Mouse (Mus musculus) thymus, postnatal 36 days (tissue): ENCODE data around the gene Pimreg.

Source experiments
- DNase-seq, 2 experiments: peaks; one replicate each; pipeline ENCODE4 v3.0.0; 2022; ENCODE audit warnings: mixed read lengths in 2 of 2

Gene Pimreg

DNA sequence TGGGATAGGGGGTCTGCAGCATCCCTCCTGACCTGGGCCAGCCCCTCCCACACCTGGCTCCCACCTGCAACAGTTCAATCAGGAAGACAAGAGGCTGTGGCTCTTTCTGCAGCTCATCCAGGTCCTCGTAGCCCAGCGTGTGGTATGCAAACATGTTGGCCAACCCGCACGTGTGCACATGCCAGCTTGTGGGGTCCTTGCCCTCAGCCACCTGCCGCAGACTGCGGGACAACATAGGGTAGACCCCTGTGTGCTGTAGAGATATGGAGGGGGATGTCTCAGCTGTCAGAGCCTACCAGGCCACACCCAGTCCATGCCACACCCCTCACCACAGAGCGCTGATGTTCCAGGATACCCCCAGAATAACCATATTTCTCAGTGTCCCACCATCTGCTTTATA lies 10.5 kb upstream of the Pimreg start:
- DNase-seq: no peak

DNA sequence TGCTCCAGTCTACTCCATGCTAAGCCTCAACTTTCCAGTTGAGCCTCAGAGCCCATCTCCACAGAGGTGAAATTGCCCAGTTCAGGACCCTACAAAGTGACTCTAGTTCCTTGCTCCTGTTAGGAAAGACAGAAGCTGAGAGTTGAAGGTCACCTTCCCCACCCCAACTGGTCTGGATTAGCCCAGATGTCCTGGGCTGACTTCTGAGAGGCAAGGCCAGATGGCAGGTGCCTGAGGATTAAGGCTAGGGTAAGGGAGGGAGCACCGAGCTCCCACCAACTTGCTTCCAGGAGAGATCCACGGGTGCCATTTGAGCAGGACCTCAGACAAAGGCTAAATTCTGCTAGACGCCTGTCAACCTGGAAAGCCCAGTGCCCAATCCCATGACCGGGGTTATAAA lies 9.7 kb upstream of the Pimreg start:
- DNase-seq: no peak

DNA sequence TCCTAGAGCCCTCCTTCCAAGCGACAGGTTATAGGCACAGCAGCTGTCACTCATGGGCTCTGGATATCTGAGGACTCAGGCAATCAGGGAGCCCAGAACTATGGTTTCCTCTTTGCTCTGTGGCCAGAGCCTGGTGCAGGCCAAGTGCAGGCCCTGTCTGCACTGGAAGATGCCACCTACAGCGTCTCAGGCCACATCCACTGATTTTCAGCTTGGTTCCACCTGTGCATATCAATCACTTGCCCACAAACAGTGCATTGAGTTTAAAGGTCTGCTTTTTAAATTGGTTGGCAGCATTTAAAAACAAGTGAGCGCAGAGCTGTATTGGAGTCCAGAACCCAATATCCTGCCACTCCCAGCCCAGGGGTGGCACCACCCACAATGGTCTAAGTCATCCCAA lies 9.2 kb upstream of the Pimreg start:
- no peak for DNase-seq

DNA sequence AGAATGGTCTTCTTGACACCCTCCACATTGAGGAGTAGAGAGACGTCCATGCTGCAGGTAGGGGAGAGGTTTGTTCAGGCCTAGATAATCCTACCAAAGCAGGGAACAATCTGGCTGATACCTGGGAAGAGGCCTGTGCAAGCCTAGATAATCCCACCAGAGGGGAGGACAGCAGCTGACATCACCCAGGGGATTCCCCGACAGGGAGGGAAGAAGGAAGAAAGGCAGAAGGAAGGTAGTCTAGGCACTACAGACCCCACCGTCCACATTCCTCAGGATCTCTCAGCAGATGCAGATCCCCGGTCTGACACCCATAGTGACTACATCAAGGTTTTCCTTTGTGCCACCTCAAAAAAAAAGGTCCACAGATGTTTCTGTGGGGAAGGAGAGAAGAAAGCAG lies 4.4 kb upstream of the Pimreg start, which contains the start of gene Aipl1:
Aipl1 (minus strand) TSS at position 101 of the 400 bp plus-strand sequence.
- no peak for DNase-seq

DNA sequence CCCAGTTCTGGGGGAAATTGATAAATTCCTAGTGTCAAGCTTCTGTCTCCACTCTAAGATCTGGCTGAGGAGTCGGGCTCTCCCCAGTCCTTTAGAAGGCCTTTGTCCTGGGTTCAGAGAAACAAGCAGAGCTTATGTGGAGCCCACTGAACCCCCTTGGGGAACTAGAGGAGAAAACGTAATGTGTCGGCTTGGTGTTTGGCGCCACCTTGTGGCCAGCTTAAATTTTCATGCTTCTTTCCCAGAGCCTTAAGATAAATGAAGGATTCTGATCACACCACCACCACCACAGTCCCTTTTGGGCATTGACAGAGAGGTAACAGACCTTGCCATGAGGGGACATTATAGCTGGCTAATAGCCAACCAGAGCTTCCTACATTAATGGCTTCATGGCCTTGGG lies 3.8 kb upstream of the Pimreg start:
- DNase-seq: peak; percentile 55 to 70

DNA sequence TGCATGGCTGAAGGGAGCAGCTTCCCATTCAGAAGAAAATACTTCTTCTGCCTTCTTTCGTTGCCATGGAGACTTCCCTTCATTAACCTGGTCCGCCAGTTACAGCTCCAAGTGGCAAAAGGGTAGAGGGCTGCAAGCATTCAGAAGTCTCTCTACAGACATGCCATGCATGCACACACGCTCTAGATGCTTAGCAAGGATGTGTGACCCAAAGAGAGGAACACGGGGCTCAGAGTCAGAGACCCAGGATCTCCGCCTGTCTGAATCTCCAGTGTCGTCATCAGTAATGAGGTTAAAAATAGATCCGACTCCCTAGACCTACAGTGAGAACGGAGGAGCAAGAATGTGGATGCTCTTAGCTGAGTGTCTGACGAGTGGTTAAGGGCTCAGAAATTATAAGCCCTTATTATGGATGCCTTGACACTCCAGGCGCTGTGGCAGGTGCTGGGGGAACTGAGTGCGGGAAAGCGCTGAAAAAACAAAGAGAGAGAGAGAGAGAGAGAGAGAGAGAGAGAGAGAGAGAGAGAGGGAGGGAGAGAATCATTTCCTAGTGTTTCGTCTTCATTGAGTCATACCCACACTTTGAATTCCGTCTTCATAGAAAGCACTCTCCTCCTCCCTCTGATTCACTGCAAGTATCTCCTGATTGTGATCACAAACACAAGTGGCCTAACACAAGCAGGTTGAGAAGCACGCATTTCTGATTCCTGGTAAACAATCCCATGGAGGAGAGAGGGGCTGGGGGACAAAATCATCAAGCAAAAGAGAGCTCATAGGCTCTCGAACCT lies 2.0 kb upstream of the Pimreg start:
- DNase-seq: no peak

DNA sequence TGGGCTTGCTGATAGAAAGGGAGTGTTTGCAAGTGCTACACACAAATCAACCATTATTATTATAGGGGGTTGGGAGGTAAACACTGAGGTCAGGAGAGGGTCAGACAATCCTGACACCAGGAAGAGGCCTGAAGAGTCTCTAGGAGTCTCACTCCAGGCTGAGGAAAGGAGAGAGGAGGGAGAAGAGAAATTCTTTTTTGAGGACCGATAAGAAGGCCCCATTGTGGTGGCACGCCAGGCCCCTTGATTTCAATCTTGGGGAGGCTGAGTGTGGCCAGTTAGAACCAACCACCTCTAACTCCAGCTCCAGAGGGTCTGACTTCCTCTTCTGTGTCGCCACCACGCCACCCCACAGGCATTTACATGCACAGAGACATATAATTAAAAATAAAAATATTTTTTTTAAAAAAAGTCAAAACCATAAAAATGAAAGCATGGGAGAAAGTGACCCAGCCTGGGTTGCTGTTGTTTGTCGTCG lies 503 bp upstream of the Pimreg start:
- no peak for DNase-seq

DNA sequence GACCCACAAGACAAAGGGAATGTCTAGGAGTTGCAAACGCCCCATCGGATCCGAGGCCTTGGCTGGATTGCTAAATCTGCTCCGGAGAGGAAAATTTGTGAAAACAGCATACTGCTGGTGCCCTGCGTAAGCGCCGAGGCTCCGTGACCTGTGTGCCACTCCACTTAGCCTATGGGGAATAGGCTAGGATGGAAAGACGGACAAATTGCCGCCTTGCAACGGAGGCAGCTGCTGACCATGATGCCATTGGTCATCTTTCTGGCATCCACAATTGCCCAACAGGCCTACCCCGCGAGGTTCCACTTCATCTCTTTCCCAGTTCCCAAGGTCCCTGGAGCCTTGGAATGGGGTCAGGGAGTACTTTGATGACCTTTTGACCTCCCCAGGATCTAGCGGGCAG lies 799 bp downstream of the Pimreg start:
- no peak for DNase-seq

DNA sequence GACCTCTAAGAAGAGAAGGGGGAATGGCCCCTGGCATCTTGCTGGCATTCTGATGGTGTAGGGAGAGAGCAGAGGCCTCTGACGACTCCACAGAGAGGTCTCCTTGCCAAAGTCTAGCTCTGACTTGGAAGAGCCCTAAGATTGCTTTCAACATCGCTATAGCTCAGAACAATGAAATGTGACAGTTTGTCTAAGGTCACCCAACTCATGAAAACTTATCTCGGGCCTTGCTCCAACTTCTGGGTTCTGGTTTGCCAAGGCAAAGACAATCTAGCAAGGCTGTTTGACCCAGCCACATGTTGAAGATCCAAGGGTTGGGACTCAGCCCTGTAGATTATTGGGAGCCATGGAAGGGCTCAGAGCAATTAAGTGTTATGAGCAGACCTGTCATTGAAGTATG lies 2.4 kb downstream of the Pimreg start:
- DNase-seq: no peak

DNA sequence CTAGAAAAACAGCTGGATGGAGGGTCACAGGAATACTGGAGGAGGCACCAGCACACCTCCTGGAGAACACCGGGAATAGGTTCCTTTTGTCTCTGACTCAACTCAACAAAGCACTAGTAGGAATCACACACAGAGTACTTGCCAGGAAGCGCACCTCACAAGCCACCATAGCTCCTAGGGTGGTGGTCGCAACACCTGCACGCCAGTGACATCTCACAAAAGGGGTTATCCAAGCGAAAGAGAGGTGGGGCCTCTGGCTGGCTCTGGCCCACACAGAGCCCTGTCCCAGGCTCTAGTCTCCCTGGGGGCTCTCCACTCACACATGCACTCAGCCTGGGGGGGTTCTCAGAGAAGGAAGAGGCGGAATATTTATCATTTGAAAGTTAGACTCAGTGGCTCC lies 6.9 kb downstream of the Pimreg start:
- no peak for DNase-seq

DNA sequence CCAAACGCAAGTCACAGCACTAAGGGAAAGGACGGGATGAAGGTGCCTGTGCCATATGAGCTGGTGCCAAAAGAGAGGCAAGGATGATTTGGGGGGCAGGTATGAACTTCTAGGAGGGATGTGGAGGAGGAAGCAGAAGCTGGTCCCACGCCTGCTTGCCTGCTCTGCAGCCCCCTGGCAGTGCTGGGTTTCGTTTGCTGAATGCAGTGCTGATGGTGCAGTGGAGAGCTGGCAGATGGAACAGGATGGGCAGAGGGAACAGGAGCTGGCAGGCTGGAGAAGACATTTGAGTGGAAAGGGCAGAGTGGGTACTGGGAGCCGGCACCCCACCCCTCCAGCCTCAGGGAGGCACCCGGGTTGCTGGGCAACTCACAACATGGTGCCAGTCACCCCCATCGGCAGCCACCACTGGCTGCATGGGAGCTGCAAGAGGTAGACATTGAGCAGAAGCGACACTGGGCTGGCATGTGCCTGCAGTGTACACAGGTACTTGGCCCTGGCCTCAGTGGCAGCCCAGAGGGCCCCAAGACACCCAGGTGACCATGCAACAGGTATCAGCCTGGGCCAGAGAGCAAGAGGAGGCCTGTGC lies 7.4 kb downstream of the Pimreg start:
- no peak for DNase-seq

DNA sequence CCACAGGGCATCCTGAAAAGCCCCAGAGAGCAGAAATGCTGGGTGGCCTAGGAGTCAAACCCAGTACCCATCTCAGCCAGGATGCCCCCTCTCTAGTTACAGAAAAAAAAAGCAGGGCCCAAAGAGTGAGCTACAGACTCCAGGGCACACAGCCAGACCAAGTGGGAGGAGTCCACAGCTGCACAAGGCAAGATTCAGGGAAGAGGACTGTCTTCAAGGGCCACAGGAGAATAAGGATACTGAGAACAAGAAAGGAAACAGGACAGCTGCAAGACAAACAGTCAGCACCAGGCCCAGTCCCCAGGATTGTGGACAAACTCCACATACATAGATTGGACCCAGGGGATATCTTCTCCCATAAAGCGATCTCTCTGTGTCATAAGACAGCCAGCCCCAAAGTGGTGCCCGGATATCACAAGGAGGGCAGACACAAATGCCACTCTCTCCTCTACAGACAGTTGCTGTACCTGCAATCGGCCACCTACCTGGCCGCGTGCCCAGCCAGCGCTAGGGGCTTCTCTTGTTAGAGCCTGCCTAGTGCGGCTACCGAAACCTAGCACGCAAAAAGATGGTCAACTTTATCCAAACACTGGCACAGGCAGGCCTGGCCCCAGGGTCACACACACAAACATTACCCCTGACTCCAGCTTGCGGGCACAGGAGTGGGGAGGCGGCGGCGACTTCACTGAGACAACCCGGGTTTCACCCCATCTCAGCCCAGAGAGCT lies 8.5 kb downstream of the Pimreg start:
- DNase-seq: no peak

DNA sequence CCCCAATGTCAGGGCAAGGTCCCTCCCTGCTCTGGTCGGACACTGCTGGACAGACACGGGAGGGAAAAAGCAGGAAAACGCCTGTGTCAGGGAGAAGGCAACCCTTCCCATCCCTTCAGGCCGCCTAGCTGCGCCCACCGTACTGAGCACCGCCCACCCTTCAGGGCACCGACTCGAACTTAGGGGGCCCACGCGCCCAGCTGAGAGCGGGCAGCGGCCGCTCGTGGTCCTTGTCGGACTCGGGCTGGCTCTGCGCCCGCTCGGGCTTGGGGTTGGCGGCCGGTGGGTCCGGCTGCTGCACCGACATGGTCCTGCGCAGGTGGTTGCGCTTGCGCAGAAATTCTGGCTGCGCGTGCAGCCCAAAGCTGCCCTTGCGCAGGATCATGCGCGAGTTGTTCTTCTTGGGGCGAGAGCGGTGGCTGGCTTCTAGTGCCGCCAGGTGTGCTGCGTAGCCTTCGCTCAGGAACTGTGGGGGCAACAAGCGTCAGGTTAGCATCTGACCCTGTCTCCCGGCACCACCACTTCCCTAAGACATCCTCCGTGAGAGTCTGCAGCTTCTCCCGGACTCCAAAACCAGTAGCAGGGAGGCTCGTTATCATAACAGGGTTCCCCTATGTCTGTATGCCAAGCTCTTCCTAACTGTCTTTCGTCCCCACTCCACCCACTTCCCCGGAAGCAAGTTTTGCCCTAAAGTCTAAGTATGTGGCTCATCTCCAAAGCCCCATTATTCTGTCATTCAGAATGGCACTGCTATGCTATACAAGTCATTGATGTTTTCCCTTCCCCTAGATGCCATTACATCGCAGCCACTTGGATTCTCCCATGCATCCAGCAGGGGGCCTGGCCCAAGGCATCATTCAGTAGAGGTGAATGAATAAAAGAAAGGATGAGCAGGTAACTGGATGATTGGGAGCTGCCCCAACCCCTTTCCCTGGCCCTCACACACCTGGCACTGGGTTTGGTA lies 9.3 kb downstream of the Pimreg start:
- DNase-seq: no peak

DNA sequence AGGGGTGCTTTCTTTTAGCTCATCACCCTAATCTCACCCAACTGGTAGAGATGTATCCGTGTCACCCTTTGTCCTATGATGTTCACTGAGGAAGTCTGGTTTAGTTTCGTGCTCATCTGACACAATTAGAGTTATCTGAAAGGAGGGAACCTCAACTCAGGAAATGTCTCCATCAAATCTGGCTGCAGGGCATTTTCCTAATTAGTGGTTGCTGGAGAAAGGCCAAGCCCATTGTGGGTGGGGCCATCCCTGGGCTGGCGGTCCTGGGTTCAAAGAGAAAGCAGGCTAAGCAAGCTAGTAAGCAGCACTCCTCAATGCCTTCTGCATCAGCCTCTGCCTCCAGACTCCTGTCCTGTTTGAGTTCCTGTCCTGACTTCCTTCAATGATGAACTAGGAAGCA lies 10.4 kb downstream of the Pimreg start:
- DNase-seq: no peak

DNA sequence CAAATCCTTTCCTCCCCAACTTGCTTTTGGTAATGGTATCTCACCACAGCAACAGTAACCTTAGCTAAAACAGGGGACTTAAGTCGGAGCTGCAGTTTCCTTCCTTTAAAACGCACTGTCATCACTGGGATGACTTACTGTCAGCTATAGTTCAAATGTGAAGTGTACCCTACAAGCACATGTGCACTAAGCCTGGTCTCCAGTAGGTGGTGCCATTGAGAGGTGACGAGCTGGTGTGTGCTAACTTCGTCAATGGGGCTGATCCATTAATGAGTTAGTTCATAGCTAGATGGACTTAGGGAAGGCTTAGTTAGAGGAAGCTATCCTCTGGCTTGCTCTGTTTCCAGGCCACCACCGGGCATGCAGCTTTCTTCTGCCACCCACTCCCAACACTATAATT lies 10.8 kb downstream of the Pimreg start:
- peak; percentile 60 to 65 for DNase-seq

DNA sequence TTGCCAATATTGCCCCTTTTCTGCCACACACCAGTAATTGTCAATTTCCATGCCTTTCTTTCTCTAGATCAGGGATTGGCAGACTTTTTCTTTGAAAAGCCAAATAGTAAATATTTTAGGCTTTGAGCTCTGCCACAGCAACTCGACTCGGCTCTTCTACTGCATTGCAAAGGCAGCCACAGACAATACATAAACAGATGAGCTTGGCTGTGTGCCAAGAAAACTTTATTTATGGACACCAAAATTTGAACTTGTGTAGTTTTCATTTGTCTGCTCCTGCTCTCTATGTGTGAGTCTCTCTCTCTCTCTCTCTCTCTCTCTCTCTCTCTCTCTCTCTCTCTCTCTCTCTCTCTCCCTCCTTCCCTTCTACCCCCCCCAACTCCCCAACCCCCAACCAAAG lies 13.3 kb downstream of the Pimreg start:
- no peak for DNase-seq

DNA sequence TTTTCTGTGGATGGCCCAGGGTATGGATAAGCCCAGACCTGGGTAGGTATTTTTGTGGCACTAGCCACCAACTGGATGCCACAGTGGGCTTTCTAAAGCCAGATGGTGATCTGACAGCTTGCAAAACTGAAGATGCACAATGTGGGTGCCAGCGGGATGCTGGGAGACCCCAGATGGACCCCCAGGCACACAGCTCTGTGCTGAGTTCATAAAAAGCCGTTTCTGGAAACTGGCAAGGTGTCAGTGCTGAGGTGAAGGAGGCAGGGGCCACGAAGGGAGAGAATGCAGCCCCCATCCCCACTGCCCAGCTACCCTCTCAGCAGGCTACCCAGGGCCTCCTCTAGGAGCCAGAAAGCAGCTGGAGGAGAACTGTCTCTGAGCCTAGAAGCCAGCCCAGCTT lies 15.3 kb downstream of the Pimreg start:
- no peak for DNase-seq

DNA sequence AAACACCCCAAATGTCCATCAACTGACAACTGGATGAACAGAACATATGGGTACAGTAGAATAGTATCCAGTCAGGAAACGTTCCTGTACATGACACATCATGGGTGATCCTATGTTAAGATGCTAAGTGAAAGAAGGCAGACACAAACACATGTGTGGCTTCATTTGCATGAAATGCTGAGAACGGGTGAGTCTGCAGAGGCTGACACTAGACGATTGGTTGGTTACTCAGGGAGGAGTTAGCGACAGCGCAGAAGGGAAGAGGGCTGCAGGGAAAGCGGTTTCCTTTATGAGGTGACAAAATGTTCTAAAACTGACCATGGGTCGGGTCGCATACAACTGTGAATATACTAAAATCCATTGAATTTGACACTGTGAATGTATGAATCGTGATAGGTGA lies 18.6 kb downstream of the Pimreg start:
- no peak for DNase-seq

DNA sequence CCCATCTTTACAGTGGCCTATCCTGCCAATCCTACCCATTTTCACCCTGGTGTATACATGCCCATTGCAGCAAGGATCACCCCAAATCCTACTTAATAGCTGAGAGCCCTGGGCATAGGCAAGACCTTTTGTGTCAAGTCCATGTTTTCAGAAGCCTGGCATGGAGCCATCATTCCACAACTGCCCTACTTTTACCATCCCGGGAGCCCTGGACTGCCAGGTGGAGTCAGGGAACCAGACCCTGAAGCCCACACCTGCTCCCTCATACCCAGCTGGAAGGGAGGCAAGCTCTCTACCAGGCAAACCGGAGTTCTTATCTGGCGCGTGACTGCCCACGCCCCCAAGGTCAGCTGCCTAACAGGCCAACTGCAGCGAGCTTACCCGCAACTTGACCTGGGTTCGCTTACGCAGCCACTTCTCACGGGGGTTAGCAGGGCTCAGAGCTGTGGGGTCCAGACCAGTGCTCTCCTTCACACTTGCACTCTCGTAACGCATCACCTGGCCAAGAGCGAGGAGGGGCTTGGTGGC lies 19.3 kb downstream of the Pimreg start:
- no peak for DNase-seq

DNA sequence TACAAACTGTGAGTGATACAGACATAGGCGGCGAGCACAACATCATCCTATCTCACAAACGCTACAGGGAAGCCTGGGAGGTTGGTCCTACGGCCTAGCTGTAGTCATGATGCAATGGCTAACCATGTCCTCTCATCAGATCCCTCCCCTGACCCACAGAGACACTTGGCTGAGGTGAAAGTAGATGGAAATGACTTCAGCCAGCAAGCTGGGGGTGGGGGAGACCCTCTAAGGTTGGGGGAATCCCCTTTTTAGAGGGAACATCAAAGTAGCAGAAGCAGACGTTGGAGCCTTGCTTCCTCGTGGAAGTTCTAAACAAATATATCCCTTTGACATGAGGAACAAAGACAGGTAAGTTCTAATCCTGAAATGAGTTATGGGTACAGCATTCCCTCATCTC lies 22.6 kb downstream of the Pimreg start:
- no peak for DNase-seq

DNA sequence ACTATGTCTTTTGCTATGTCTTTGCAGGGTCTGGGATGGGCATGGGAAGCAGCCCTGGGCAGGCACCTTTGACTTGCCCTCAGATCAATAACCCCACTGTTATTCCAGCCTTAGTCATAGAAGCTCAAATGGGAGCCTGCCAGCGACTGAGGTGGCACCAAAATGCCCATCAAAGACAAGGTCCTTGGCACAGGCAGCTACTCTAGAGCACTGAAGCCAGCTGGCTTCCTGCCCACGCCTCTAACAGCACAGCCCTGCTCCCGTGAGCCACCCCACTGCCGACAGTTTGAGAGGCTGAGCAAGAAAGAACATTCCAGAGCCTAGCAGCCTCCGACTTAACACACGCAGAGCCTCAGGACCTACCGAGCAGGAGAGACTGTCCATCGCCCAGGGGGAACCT lies 23.3 kb downstream of the Pimreg start:
- no peak for DNase-seq

DNA sequence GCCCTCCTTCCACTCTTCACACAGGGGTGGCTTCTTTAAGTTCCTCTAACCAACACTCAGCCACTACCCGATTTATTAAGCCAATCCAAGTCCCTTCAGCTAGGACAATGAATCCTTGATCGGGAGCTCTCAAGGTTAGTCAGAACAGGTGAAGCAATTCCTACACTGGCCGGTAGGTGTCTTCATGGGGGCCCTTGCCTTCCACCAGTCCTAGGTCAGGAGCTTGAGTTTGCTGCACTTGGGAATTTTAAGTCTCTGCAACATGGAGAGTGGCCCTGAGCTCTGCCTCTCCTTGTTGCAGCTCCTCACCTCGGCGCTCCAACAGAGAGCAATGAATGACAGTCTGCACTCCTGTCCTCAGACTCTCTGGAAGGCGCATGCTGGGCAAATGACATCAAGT lies 24.5 kb downstream of the Pimreg start:
- DNase-seq: no peak

DNA sequence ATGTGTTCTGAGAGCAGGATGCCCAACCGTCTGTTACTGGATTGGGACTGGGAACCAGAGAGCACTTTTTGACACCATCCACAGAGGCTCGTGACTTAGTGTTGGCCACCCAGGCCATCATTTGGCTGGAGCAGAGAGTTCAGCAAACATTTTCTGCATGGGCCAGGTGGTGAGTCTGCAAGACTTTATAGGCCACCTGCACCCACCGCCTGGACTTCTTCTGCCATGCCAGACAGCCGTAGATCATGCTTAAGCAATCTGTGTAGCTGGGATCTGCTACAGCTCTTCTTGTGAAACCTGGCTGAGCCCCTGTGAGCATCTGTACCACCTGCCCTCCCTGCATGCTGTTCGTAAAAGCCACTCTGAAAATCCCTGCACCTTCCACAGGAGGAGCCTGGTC lies 25.5 kb downstream of the Pimreg start:
- no peak for DNase-seq
